Mouse (Mus musculus) hindbrain, embryonic 14.5 days (tissue): ENCODE data around the gene Crip2. TPM values are rescaled to one million over a fixed set of nuclear protein-coding genes. Genes with fewer than 3 reads are reported as not detected.

Experiments used
- ATAC-seq: fragments of 200-750 bp; cut with Nextera tagmentation; 2 replicates; pipeline ENCODE4 v1.8.0; 2017; ENCODE audit warnings: moderate number of reproducible peaks, mild to moderate bottlenecking, moderate TSS enrichment, moderate library complexity; ENCODE audit not compliant: low FRiP score
- DNase-seq: peaks from one replicate; pipeline ENCODE4 v3.0.0-alpha.2; 2015; ENCODE audit warnings: low spot score
- H3K27ac ChIP-seq: fragments of 300-500 bp; sonication (generic); 2 replicates; pipeline ENCODE4 v1.5.1; 2014; ENCODE audit warnings: mild to moderate bottlenecking, moderate library complexity
- H3K27me3 ChIP-seq: fragments of 300-500 bp; sonication (generic); 2 replicates; pipeline ENCODE4 v1.6.1; 2014; ENCODE audit warnings: mild to moderate bottlenecking, low read length, mixed read lengths; ENCODE audit not compliant: control insufficient read depth, insufficient read depth
- H3K36me3 ChIP-seq: fragments of 300-500 bp; sonication (generic); replicated peaks from 2 replicates; pipeline ENCODE4 v1.6.1; 2014; ENCODE audit not compliant: control insufficient read depth, insufficient read depth
- H3K4me1 ChIP-seq: fragments of 300-500 bp; sonication (generic); replicated peaks from 2 replicates; pipeline ENCODE4 v1.6.1; 2014; ENCODE audit warnings: antibody characterized with exemption, low read length, mixed read lengths; ENCODE audit not compliant: control insufficient read depth, insufficient read depth
- H3K4me2 ChIP-seq: fragments of 300-500 bp; sonication (generic); replicated peaks from 2 replicates; pipeline ENCODE4 v1.6.1; 2014; ENCODE audit warnings: mild to moderate bottlenecking, moderate library complexity
- H3K4me3 ChIP-seq: fragments of 300-500 bp; sonication (generic); replicated peaks from 2 replicates; pipeline ENCODE4 v1.5.1; 2014; ENCODE audit warnings: mild to moderate bottlenecking, low read length
- H3K9ac ChIP-seq: fragments of 300-500 bp; sonication (generic); 2 replicates; pipeline ENCODE4 v1.6.1; 2014
- H3K9me3 ChIP-seq: fragments of 300-500 bp; sonication (generic); 2 replicates; pipeline ENCODE4 v1.6.1; 2016; ENCODE audit warnings: low read length; ENCODE audit not compliant: control insufficient read depth
- WGBS: fragments of 180-500 bp; shearing (Covaris S2); extraction: QIAGEN DNeasy Blood & Tissue Kit; methylation state at CpG from one replicate; pipeline ENCODE4 v1.1.7; 2014; 5-methylcytosine and 5-hydroxymethylcytosine counted together
- polyA plus RNA-seq: library from polyadenylated mRNA; unstranded; fragments of >200 nt; fragmentation: Nextera tagmentation; extraction: Ambion mirVana; gene quantifications from 2 replicates; pipeline ENCODE4 v1.2.1, GENCODE M21; 2014

Crip2 gene
- 280 and 288 TPM in 2 replicates for polyA plus RNA-seq

DNA sequence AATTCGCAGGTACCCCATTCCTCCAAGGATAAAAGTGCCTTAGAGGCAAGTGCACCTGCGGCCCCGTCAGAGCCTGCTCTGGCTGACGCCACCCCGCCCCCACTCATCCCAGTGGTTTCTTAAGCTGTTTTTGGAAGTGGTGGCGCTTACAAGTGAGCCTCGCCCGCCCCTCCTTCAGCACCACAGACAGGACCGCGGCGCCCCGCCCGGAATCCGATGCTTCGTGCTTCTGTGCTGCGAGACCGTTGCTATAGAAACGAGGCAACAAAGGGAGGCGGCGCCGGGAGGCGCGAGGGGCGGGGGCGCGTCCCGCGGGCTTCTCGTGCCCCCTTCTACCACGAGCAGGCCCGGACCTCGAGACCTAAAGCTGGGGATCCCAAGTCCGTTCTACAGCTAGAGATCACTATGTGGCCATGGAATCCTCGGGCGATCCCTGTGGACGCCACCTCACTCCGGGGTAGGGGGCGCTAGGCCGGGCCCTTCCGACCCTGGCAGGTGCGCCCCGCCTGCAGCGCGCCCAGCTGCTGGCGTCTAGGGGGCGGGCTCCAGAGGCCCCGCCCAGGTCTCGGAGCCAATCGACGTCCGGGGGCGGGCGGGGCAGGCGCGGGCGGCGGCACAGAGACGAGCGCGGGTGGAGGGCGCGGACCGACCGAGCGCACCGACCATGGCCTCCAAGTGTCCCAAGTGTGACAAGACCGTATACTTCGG, at the start of gene Crip2:
Gene Crip2 (plus strand): TSS at position 329 of the 708 bp plus-strand sequence.
- under 1% methylated on average over 66 of the region's 68 CpGs for WGBS
- H3K4me2 ChIP-seq = peak within 1 kb of the TSS; percentile 65
- no peaks in the 10 kb centered on the region for H3K27me3 ChIP-seq
- H3K9ac ChIP-seq = peak within 1 kb of the TSS; percentile 69
- H3K27ac ChIP-seq = peak within 1 kb of the TSS; percentile 84
- H3K4me1 ChIP-seq = peaks cover 30% of the 10 kb centered on the region
- peak within 1 kb of the TSS; percentile 66 for H3K4me3 ChIP-seq
- ATAC-seq = peak; percentile 87
- peaks cover 51% of the 10 kb centered on the region for H3K36me3 ChIP-seq
- no peaks in the 10 kb centered on the region for H3K9me3 ChIP-seq
- DNase-seq = peak; percentile 86

DNA sequence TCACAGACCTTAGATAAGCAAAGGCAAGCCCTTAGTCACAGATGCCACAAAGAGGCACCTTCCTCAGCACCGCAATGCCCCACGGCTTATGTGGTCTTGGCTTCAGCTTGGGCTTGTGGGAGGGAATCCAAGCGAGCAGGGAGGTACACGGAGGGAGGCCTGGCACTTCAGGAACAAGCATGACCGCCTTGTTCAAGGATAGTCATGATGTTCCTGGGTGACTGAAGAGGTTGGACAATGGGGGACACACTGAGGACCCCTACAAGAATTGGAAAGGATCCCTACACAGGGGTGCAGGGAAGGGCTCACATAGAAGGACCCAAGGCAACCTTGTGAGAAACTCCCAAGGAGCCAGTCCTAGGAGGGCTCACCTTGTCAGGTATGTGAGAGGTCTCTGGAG, 43.0 kb upstream of the Crip2 start:
- H3K27ac ChIP-seq = no peak overlapping the region
- H3K9ac ChIP-seq = peak overlapping the region; percentile 98
- DNase-seq (no peak), ATAC-seq (peak; percentile 8; the same call in 1 of the 2 replicates)
- peak overlapping the region; percentile 95 for H3K4me3 ChIP-seq
- WGBS = 84% methylated on average over 5 of the region's 5 CpGs
- no peaks in the 10 kb centered on the region for H3K36me3 ChIP-seq
- no peaks in the 10 kb centered on the region for H3K9me3 ChIP-seq
- H3K4me1 ChIP-seq = peaks cover 30% of the 10 kb centered on the region
- H3K4me2 ChIP-seq = peak overlapping the region; percentile 99
- no peaks in the 10 kb centered on the region for H3K27me3 ChIP-seq

DNA sequence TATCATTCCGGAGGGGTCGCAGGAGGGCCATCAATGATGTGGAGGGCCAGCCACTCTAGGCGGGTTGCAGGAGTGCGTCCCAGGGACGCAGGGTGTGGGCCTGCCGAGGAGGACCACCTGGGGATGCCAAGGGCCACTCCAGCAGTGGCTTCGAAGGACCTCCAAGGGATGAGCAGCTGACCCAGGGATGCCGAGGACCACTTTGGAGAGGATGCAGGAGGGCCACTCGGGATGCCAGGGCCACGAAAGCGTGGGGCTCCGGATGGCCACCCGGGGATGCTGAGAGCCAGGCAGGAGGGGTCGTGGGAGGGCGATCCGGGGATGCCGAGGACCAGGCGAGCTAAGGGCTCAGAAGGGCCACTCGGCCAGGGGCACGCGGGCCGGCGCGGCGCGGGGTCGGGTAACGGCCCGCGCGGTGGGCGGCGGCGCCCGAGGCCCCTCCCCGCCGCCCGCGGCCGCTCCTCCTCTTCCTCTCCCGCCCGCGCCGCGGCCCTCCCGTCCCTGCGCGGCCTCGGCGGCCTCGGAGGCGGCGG, 42.2 kb upstream of the Crip2 start, which contains the start of gene Mta1:
Gene Mta1 (plus strand): TSS at position 530 of the 533 bp plus-strand sequence.
- peak within 1 kb of the TSS; percentile 98 for H3K9ac ChIP-seq

DNA sequence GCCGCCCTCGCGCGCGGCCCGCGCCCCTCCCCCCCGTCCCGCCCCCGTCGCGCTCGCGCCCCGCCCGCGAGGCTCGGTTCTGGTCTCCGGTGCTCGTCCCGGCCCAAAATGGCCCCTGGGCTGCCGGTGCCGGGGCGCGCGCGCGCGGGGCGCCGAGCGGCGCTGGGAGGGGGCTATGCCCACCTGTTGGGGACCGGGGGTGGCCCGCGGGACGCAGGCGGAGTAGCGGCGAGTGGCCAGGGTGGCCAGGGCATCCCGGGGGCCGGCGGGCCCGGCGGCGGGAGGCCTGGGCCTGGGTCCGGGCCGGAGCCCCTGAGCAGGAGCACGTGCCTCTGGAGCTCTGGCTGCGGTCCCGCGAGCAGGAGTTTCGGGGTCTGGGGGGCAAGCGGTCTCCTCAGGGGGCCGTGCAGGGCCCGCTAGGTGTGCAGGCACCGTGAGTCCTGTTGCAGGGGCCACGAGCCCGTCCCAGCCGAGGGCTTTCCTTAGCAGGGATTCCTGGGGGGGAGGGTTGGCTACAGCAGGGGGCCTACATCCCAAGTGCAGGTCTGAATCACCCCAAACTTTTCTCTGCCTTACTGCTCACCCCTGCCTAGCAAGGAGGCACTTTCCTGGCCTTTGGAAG, 41.4 kb upstream of the Crip2 start:
- no peak for DNase-seq
- ATAC-seq = no peak
- Histone ChIP-seq H3K4me2 (peak overlapping the region; percentile 99), H3K9ac (peak overlapping the region; percentile 98), H3K9me3 (no peaks in the 10 kb centered on the region), H3K27ac (peak overlapping the region; percentile 78), H3K27me3 (no peaks in the 10 kb centered on the region), H3K36me3 (no peaks in the 10 kb centered on the region), H3K4me1 (peaks cover 30% of the 10 kb centered on the region), H3K4me3 (peak overlapping the region; percentile 95)
- WGBS = 2% methylated on average over 46 of the region's 60 CpGs

More for the DNA sequence above, 42.2 kb upstream of the Crip2 start, which contains the start of gene Mta1:
- Histone ChIP-seq H3K4me1 (peaks cover 30% of the 10 kb centered on the region), H3K9me3 (no peaks in the 10 kb centered on the region), H3K4me3 (peak within 1 kb of the TSS; percentile 95), H3K27ac (peak within 1 kb of the TSS; percentile 83), H3K4me2 (peak within 1 kb of the TSS; percentile 99), H3K27me3 (no peaks in the 10 kb centered on the region), H3K36me3 (no peaks in the 10 kb centered on the region)
- ATAC-seq (peak; percentile 61), DNase-seq (peak; percentile 53)
- 1% methylated on average over 31 of the region's 53 CpGs for WGBS

DNA sequence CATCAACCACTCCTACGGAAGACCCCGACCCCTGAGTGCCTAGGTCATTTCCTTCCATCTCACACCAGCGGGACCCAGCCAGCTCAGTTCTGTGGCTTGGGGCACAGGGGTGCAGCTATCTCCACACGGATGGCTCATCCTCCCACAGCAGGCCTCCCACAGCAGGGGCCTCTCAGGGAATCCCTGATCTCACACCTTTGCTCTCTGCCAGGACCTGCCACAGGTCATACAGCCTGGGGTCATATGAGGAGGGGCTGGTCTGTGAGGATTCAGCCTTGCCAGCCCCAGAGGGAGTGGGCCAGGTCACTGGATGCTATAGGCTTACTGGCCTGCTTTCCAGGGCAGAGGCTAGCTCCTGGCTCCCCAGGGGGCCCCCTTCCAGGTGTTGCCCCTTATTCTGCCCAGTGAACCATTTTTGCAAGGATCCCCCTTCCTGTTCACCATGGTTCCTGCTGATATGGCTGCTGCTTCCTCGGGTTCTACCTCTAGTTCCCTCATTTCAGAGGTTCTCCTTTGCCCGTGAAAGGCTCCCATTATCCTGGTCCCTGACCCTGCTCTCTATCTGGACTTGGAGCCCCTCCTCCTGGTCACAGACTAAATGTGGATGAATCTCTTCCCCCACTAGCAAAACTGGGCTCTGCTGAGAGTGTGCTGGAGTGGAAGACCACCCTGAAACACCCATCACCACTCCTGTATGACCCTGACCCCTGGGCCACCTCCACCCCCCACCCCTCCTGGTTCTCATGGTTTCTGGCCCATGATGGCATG, 40.4 kb upstream of the Crip2 start:
- peak overlapping the region; percentile 95 for H3K4me3 ChIP-seq
- DNase-seq (no peak), ATAC-seq (peak; percentile 9; the same call in 1 of the 2 replicates)
- H3K9me3 ChIP-seq = no peaks in the 10 kb centered on the region
- peak overlapping the region; percentile 98 for H3K9ac ChIP-seq
- H3K4me1 ChIP-seq = peaks cover 30% of the 10 kb centered on the region
- H3K36me3 ChIP-seq = no peaks in the 10 kb centered on the region
- no peak overlapping the region for H3K27ac ChIP-seq
- H3K27me3 ChIP-seq = no peaks in the 10 kb centered on the region
- H3K4me2 ChIP-seq = peak overlapping the region; percentile 99
- 26% methylated on average over 6 of the region's 6 CpGs for WGBS

DNA sequence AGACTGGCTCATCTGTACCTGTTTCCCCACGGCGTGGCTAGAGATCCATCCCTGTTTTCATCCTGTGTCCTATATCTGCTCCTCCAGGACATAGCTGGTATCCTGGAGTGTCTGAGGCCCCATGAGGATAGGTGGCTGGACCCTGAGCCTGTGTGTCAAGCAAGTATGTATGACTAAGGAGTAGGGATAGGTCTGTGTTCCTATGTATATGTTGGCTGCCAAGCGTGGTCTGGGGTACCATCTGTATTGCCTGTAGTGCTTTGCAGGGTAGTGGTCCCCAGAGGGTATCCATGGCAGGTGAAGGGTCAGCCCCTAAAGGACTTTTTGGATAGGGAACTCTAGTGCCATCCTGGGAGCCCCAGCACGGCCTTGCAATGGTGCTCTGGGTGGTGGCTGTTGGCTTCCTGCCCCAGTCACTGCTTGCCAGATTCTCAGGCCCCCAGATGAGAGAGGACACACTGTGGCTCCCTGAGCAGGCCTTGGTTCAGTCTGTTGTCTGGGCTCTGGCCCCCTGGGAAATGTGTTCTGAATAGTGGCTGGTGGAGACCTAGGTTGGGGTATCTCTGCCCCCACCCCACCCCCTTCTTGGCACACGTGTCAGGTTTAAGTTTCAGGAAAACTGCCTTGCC, 39.5 kb upstream of the Crip2 start:
- Histone ChIP-seq H3K4me1 (peaks cover 30% of the 10 kb centered on the region), H3K9me3 (no peaks in the 10 kb centered on the region), H3K4me2 (0 out of 2 replicates have a peak overlapping the region, but pooled peaks have one; percentile 99), H3K9ac (peak overlapping the region; percentile 11), H3K27ac (no peak overlapping the region), H3K27me3 (no peaks in the 10 kb centered on the region), H3K36me3 (no peaks in the 10 kb centered on the region), H3K4me3 (no peak overlapping the region)
- WGBS = 69% methylated on average over 5 of the region's 5 CpGs
- no peak for ATAC-seq
- DNase-seq = no peak

DNA sequence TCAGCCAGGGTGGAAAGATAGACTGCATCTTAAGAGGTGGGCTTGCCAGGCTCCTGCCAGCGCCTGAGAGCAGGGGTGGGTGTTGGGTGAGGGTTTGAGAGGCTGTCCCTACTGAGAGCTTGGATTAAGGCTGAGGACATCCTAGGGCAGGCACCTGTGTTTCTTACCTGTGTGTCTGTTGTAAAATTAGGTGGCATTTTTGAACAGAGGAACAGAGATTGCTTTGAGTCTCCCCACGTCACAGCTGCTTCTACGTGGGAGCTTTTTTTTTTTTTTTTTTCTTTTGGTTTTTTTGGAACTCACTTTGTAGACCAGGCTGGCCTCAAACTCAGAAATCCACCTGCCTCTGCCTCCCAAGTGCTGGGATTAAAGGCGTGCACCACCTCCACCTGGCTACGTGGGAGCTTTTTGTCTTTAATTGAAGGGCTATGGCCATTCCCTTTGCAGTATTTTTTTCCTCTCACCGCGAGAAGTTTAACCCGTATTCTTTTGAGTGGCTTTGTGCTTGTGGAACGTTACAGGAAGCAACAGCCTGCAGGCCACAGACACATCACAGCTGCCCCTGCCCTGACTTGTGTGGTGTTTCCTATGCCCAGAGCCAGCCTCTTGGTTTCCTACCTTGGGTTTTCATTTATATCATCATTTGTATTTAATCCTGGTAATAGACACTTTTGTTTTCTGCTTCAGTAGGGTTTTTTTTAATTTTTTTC, 38.6 kb upstream of the Crip2 start:
- ATAC-seq = no peak
- H3K4me3 ChIP-seq = no peak overlapping the region
- peaks cover 30% of the 10 kb centered on the region for H3K4me1 ChIP-seq
- no peaks in the 10 kb centered on the region for H3K36me3 ChIP-seq
- WGBS = 88% methylated on average over 9 of the region's 9 CpGs
- no peak overlapping the region for H3K9ac ChIP-seq
- no peaks in the 10 kb centered on the region for H3K9me3 ChIP-seq
- DNase-seq = no peak
- H3K27me3 ChIP-seq = no peaks in the 10 kb centered on the region
- H3K4me2 ChIP-seq = no peak overlapping the region
- 0 out of 2 replicates have a peak overlapping the region, but pooled peaks have one; percentile 7 for H3K27ac ChIP-seq

DNA sequence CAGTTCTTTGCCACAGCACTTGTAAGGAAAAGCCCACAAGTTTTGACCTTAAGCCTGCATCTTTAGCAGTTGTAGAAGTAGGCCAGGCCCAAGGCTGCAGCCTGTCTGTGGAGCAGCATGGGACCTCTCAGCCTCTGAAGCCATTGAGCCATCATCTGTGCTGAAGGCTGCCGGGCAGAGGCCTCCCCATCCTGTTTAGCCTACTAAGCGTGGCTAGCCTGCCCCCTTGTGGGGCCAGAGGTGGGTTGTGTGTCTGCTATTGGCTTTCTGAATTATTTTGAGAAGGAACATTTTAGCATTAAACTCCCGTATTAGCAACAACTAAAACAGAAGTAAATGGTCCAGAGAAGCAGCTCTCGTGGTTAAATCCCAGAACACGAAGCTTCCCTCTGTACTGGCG, 37.6 kb upstream of the Crip2 start:
- DNase-seq (peak; percentile 64), ATAC-seq (no peak)
- H3K27me3 ChIP-seq = no peaks in the 10 kb centered on the region
- H3K4me3 ChIP-seq = no peak overlapping the region
- no peak overlapping the region for H3K9ac ChIP-seq
- no peak overlapping the region for H3K27ac ChIP-seq
- H3K4me1 ChIP-seq = peaks cover 23% of the 10 kb centered on the region
- H3K36me3 ChIP-seq = no peaks in the 10 kb centered on the region
- no peaks in the 10 kb centered on the region for H3K9me3 ChIP-seq
- WGBS = 66% methylated on average over 6 of the region's 6 CpGs
- H3K4me2 ChIP-seq = no peak overlapping the region
